Mouse (Mus musculus) CD4-positive, CD25-positive, alpha-beta regulatory T cell, adult 9 weeks (primary cell): ENCODE data around the gene Dpp8. TPM values are rescaled to one million over a fixed set of nuclear protein-coding genes. Genes with fewer than 3 reads are reported as not detected.

Experiments used
- polyA plus RNA-seq: library from polyadenylated mRNA; unstranded; fragments of 100-300 nt; shearing (Covaris generic); gene quantifications from one replicate; pipeline ENCODE4 v1.2.1, GENCODE M21; 2017

Dpp8 gene
- polyA plus RNA-seq: 30.9 TPM

DNA sequence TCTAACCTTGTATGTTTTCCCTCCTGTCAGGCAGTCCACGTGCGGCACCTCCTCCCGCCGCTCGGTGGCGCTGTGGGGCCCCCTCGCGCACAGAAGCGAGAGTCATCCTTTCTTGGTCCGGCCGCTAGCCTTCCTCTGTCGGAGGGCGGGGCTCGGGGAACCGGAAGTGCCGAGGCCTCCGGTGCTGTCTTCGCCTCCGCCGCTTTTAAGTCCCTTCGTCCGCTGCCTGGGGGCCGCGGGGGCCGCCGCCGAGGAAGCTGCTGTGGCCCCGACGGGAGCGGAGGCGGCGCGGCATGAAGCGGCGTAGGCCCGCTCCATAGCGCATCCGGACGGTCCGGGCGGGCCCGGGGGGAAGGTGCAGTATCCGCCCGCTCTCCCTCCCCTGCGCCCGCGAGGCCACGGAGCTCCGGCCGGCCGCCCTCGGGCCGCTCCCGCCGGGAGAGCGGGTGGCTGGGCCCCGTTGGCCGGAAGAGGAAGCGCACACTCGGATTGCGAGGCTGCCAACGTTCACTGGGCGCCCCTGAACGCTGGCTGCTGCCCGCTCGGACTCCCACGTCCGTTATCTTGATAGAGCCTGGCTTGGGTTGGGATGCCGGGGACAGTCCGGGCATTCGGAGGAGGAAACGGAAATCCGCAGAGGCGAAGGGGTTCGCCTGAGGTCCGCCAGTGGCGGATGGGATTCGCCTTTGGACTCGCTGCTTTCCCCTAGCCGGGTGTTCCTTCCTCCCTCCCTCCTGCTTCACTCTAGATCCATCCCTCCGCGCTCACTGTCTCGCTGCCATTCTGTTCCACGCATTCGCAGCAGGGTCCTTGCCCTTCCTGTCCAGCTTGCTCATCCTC, at the start of gene Dpp8:
TSS of gene Dpp8 (plus strand) at position 146 of the 840 bp plus-strand sequence.

DNA sequence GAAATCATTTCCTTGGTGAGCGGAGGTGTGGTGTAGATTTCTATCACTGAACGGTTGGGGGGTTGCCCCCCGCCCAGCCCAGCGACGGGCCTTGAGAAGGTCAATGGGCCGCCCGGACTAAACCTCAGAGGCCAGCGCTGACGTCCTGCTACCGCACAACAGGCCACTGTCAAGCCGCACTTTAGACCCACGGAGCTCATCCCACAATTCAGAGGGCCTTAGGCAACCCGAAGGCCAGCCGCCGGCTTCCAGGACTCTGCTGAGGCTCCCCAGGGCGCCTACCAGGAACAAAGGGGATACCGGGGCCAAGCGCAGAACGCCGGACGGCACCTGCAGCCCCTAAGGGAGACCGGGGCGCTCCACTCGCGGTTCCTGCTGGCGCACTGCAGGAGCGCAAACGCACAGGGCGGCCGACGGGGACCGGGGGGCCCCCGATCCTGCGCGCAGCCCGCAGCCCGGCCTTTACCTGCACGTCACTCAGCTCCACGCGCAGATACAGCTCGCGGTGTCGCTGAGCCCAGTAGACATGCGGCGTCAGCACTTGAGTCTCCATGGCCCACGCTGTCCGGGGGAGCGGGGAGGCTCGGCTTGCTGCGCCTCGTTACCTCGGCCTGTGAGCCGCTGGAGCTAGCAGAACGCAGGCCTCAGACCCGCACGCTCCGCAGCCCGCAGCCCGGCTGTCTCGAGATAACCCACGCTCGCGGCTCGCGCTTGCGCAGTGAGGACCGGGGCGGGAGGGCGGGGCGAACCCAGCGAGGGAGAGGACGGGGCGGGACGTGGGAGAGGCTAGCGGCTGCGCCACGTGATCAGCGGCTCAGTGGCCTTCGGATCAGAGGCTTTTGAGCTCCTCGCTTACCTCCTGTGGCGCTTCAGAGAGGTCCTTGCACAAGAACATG, 11.0 kb upstream of the Dpp8 start, which contains the start of gene Hacd3:
TSS of gene Hacd3 (minus strand) at position 703 of the 896 bp plus-strand sequence.

DNA sequence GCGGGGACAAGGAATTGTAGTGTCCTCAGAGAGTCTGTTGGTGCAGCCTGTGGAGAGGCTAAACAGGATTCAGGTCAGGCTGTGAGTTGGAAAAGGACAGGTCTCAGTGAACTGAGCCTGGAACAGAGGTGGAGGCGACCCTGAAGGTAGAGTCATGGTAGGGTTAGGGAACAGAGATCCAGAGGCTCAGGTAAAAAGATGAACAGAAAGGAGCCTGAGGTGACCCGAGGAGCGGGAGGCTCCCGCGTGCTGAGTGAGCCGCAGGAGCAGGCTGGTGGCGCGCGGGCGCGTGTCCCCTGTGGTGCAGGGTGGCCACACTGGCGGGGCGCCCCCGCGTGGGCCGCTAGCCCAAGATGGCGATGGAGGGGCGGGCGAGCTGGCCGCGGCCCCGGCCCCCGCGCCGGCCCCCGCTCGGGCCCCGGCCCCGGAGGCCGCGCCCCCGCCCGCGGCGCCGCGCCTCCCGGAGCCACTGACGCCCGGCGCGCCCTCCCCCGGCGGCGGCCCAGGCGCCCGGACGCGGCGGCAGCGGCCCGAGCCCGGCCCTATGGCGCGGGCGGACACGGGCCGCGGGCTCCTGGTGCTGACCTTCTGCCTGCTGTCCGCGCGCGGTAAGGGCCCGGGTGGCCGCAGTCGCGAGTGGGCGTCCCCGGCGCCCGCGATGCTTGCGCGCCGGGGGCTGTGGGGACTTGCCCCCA, 68.9 kb downstream of the Dpp8 start, which contains the start of gene Igdcc4:
TSS of gene Igdcc4 (plus strand) at position 496 of the 695 bp plus-strand sequence.

Other genes with a start within 250 kb of the Dpp8 start
- 33.9 TPM for gene Dennd4a, start 221.1 kb upstream of the Dpp8 start, polyA plus RNA-seq
- gene Slc24a1, start 80.8 kb upstream of the Dpp8 start, polyA plus RNA-seq: 0.09 TPM
- 54.7 TPM for gene Ints14, start 71.5 kb upstream of the Dpp8 start, polyA plus RNA-seq
- gene Hacd3, start 10.7 kb upstream of the Dpp8 start, polyA plus RNA-seq: 168 TPM
- 0.11 TPM for gene Igdcc4, start 69.1 kb downstream of the Dpp8 start, polyA plus RNA-seq
- not detected for gene Igdcc3, start 108.8 kb downstream of the Dpp8 start, polyA plus RNA-seq
- gene Parp16, start 162.9 kb downstream of the Dpp8 start, polyA plus RNA-seq: 7.0 TPM
- gene Cilp, start 232.8 kb downstream of the Dpp8 start, polyA plus RNA-seq: not detected